Mouse (Mus musculus) hindbrain, postnatal 0 days (tissue): ENCODE measurements around the gene Rpp25l. TPM values are rescaled to one million over a fixed set of nuclear protein-coding genes. Genes with fewer than 3 reads are reported as not detected.
A peak's percentile ranks its signal among the peaks of the same experiment; 100 is the strongest.

Experiments used
- ATAC-seq: fragments of 200-750 bp; cut with Nextera tagmentation; 2 replicates; pipeline ENCODE4 v1.8.0; 2017; ENCODE audit warnings: mild to moderate bottlenecking, moderate TSS enrichment, moderate library complexity
- DNase-seq: peaks from one replicate; pipeline ENCODE4 v3.0.0-alpha.2; 2015; ENCODE audit warnings: low spot score
- H3K27ac ChIP-seq: fragments of 300-500 bp; sonication (generic); 2 replicates; pipeline ENCODE4 v1.5.1; 2014; ENCODE audit warnings: mild to moderate bottlenecking
- H3K27me3 ChIP-seq: fragments of 300-500 bp; sonication (generic); 2 replicates; pipeline ENCODE4 v1.6.1; 2014; ENCODE audit warnings: low read length, mixed read lengths; ENCODE audit not compliant: insufficient read depth
- H3K36me3 ChIP-seq: fragments of 300-500 bp; sonication (generic); 2 replicates; pipeline ENCODE4 v1.6.1; 2014; ENCODE audit warnings: low read length, mixed read lengths; ENCODE audit not compliant: insufficient read depth
- H3K4me1 ChIP-seq: fragments of 300-500 bp; sonication (generic); 2 replicates; pipeline ENCODE4 v1.6.1; 2014; ENCODE audit warnings: antibody characterized with exemption, low read length, mixed read lengths; ENCODE audit not compliant: insufficient read depth
- H3K4me2 ChIP-seq: fragments of 300-500 bp; sonication (generic); 2 replicates; pipeline ENCODE4 v1.6.1; 2014; ENCODE audit warnings: low read depth, mild to moderate bottlenecking, low read length, moderate library complexity, mixed read lengths
- H3K4me3 ChIP-seq: fragments of 300-500 bp; sonication (generic); 2 replicates; pipeline ENCODE4 v1.5.1; 2014; ENCODE audit warnings: low read length
- H3K9ac ChIP-seq: fragments of 300-500 bp; sonication (generic); replicated peaks from 2 replicates; pipeline ENCODE4 v1.6.1; 2014; ENCODE audit warnings: mild to moderate bottlenecking, low read length, moderate library complexity, mixed read lengths
- H3K9me3 ChIP-seq: fragments of 300-500 bp; sonication (generic); 2 replicates; pipeline ENCODE4 v1.6.1; 2016; ENCODE audit warnings: low read length, mixed read lengths
- CTCF ChIP-seq: IDR thresholded peaks from 2 replicates; pipeline ENCODE4 v1.5.1; 2016; ENCODE audit warnings: antibody characterized with exemption, control low read depth, low read depth
- WGBS: fragments of 180-500 bp; shearing (Covaris S2); extraction: QIAGEN DNeasy Blood & Tissue Kit; methylation state at CpG from one replicate; pipeline ENCODE4 v1.1.7; 2014; 5-methylcytosine and 5-hydroxymethylcytosine counted together
- polyA plus RNA-seq: library from polyadenylated mRNA; unstranded; fragments of >200 nt; fragmentation: Nextera tagmentation; extraction: Ambion mirVana; gene quantifications from 2 replicates; pipeline ENCODE4 v1.2.1, GENCODE M21; 2015
- total RNA-seq: library from RNA; depleted of rRNA; stranded (reverse); fragments of >200 nt; gene quantifications from 2 replicates; pipeline ENCODE4 v1.2.3, GENCODE M21; 2014; rRNA removed

Gene Rpp25l
- total and polyA plus RNA-seq, 2 experiments from 2014 or later, result 35.0 to 47.3 TPM

DNA sequence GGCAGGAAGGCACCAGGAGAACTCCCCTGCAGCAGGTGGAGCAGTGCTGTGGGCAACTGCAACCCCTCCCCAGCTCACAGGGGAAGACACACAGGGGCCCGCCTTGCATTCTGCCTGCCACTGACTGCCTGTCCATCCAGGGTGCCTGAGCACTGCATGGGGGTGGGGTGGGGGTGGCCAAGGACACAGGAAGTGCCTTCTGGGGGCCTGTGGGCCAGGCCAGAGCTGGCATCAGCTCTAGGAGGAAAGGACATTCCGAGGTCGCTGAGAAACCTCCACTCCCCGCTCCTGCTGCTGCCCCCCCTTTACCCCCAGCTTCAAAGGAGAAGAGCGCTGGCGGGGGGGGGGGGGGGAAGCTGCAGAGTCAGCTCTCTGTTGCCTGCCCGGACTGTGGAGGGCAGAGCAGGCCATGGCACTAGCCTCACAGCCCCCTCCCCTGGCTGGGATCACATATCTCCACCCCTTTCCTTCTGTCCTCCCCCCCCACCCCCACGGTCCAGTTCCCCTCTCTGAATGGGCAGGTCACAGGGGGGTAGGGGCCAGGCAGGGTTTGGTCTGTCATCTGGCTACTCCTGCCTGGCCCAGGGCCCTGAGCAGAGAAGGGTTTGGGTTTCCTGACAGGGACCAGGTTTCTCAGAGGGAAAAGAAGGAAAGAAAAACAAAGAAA lies 48.2 kb downstream of the Rpp25l start:
- 11% methylated on average over 5 of the region's 8 CpGs for WGBS
- TF ChIP-seq CTCF, result no peak
- Histone ChIP-seq H3K9me3 (no peaks in the 10 kb centered on the region), H3K27me3 (no peaks in the 10 kb centered on the region), H3K4me1 (peaks cover 6% of the 10 kb centered on the region; the same call in 1 of the 2 replicates), H3K36me3 (peaks cover 4% of the 10 kb centered on the region; the same call in 1 of the 2 replicates), H3K4me3 (no peak overlapping the region), H3K4me2 (no peak overlapping the region), H3K27ac (no peak overlapping the region), H3K9ac (no peak overlapping the region)
- no peak for DNase-seq
- ATAC-seq, result 0 out of 2 replicates have a peak, but pooled peaks have one; percentile 13

DNA sequence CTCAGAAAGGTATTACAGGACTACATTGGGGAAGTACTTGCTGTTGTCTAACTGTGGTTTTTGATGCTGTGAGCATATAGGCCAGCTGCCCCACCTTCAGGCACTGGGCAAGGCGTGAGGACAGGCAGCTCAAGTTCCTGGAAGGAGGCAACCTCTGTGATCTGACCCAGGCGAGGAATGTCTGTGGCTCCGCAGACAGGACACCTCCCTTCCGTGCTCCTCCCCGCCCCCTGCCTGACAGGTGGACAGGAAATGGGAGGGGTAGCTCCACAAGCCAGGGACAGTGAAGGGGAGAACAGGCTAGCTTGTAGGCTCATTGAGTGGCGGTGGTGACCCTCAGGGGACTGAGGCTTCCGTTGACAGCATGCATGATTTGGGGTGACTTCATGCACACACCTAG lies 48.8 kb downstream of the Rpp25l start:
- H3K4me2 ChIP-seq, result no peak overlapping the region
- no peak overlapping the region for H3K27ac ChIP-seq
- peaks cover 6% of the 10 kb centered on the region; the same call in 1 of the 2 replicates for H3K4me1 ChIP-seq
- H3K27me3 ChIP-seq, result no peaks in the 10 kb centered on the region
- no peak for TF ChIP-seq CTCF
- no peak overlapping the region for H3K4me3 ChIP-seq
- no peak overlapping the region for H3K9ac ChIP-seq
- H3K36me3 ChIP-seq, result peaks cover 3% of the 10 kb centered on the region; the same call in 1 of the 2 replicates
- WGBS, result 72% methylated on average over 7 of the region's 7 CpGs
- no peak for ATAC-seq
- no peak for DNase-seq
- H3K9me3 ChIP-seq, result no peaks in the 10 kb centered on the region

DNA sequence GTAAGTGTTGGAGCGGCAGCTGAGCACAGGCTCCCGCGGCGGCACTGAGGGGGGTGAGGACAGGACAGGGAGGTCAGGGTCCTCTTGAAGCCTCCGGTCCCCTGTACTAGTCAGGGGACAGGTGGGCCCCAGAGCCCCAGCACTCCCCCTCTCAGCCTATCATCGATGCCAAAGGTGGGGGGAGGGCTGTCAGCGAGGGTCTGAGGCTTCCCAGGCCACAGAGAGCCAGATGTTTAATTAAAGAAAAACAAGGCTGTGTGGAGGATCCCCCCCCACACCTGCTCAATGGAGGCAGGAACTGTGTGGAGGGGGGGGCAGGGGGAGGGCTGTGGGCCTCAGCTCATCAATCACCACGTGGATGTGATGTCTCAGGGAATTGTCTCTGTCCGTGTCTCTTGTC lies 49.7 kb downstream of the Rpp25l start:
- Histone ChIP-seq H3K27me3 (no peaks in the 10 kb centered on the region), H3K4me3 (no peak overlapping the region), H3K9ac (no peak overlapping the region), H3K27ac (no peak overlapping the region), H3K36me3 (peaks cover 3% of the 10 kb centered on the region; the same call in 1 of the 2 replicates), H3K4me2 (no peak overlapping the region), H3K9me3 (no peaks in the 10 kb centered on the region), H3K4me1 (peaks cover 6% of the 10 kb centered on the region; the same call in 1 of the 2 replicates)
- peak; percentile 24; the same call in 1 of the 2 replicates for ATAC-seq
- no peak for DNase-seq
- 51% methylated on average over 9 of the region's 9 CpGs for WGBS
- no peak for TF ChIP-seq CTCF

DNA sequence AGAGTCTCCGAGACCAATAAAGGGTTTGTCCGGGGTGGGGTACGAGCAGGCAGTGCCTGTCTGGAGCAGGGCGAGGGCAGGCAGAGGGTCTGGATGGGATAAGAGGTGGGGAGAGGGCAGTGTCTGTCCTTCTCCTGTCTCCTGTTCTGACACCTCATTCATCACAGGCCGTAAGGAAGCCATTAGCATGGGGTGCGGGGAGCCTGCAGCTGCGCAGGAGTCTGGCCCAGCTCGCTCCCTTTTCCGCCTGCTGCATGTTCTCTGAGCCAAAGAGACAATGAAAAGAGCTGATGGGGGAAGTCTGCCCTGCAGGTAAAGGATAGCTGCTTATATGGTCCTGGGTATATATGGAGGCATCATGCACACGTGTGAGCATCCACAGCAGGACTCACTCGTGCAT lies 50.6 kb downstream of the Rpp25l start:
- Histone ChIP-seq H3K36me3 (peaks cover 8% of the 10 kb centered on the region; the same call in 1 of the 2 replicates), H3K4me3 (no peak overlapping the region), H3K4me2 (no peak overlapping the region), H3K9me3 (no peaks in the 10 kb centered on the region), H3K4me1 (peaks cover 6% of the 10 kb centered on the region; the same call in 1 of the 2 replicates), H3K27me3 (no peaks in the 10 kb centered on the region), H3K27ac (no peak overlapping the region), H3K9ac (no peak overlapping the region)
- no peak for TF ChIP-seq CTCF
- no peak for ATAC-seq
- DNase-seq, result no peak
- WGBS, result 73% methylated on average over 11 of the region's 11 CpGs

Other genes with a start within 250 kb of the Rpp25l start
- 4.2 and 4.8 TPM in 2 replicates for gene Kif24, start 248.6 kb downstream of the Rpp25l start, total RNA-seq
- gene Kif24, start 248.6 kb downstream of the Rpp25l start, polyA plus RNA-seq, result 2.3 and 2.7 TPM in 2 replicates
- 29.2 and 40.7 TPM in 2 replicates for gene Nudt2, start 248.4 kb downstream of the Rpp25l start, total RNA-seq
- 68.6 and 71.6 TPM in 2 replicates for gene Nudt2, start 248.4 kb downstream of the Rpp25l start, polyA plus RNA-seq
- 62.4 and 69.9 TPM in 2 replicates for gene AI464131, start 210.5 kb downstream of the Rpp25l start, total RNA-seq
- 22.0 and 22.9 TPM in 2 replicates for gene AI464131, start 210.5 kb downstream of the Rpp25l start, polyA plus RNA-seq
- gene 1110017D15Rik, start 196.2 kb downstream of the Rpp25l start, total RNA-seq, result 2.3 and 9.9 TPM in 2 replicates
- gene 1110017D15Rik, start 196.2 kb downstream of the Rpp25l start, polyA plus RNA-seq, result 19.9 and 21.4 TPM in 2 replicates
- gene Fam219a, start 144.0 kb downstream of the Rpp25l start, total RNA-seq, result 136 and 193 TPM in 2 replicates
- 17.7 and 21.2 TPM in 2 replicates for gene Fam219a, start 144.0 kb downstream of the Rpp25l start, polyA plus RNA-seq
- 3.6 and 4.5 TPM in 2 replicates for gene Dnaic1, start 143.8 kb downstream of the Rpp25l start, total RNA-seq
- gene Dnaic1, start 143.8 kb downstream of the Rpp25l start, polyA plus RNA-seq, result 3.0 and 4.8 TPM in 2 replicates
- gene Enho, start 73.2 kb downstream of the Rpp25l start, total RNA-seq, result 179 and 205 TPM in 2 replicates
- 139 and 141 TPM in 2 replicates for gene Enho, start 73.2 kb downstream of the Rpp25l start, polyA plus RNA-seq
- 59.3 and 61.9 TPM in 2 replicates for gene Cntfr, start 16.4 kb downstream of the Rpp25l start, total RNA-seq
- 18.5 and 22.1 TPM in 2 replicates for gene Cntfr, start 16.4 kb downstream of the Rpp25l start, polyA plus RNA-seq
- 24.4 and 41.9 TPM in 2 replicates for gene Il11ra1, start 13.5 kb downstream of the Rpp25l start, total RNA-seq
- gene Il11ra1, start 13.5 kb downstream of the Rpp25l start, polyA plus RNA-seq, result 47.4 and 49.8 TPM in 2 replicates
- gene Dctn3, start 9.6 kb upstream of the Rpp25l start, total RNA-seq, result 145 and 147 TPM in 2 replicates
- 306 and 316 TPM in 2 replicates for gene Dctn3, start 9.6 kb upstream of the Rpp25l start, polyA plus RNA-seq
- gene Arid3c, start 17.6 kb upstream of the Rpp25l start, total RNA-seq, result 0.22 and 2.1 TPM in 2 replicates
- 0.68 and 0.99 TPM in 2 replicates for gene Arid3c, start 17.6 kb upstream of the Rpp25l start, polyA plus RNA-seq
- gene Galt, start 41.7 kb upstream of the Rpp25l start, total RNA-seq, result 77.6 and 87.8 TPM in 2 replicates
- gene Galt, start 41.7 kb upstream of the Rpp25l start, polyA plus RNA-seq, result 55.5 and 55.9 TPM in 2 replicates
- gene Sigmar1, start 42.6 kb upstream of the Rpp25l start, total RNA-seq, result 95.9 and 108 TPM in 2 replicates
- 61.3 and 61.9 TPM in 2 replicates for gene Sigmar1, start 42.6 kb upstream of the Rpp25l start, polyA plus RNA-seq
- gene Ccl27a, start 60.7 kb upstream of the Rpp25l start, total RNA-seq, result 148 and 223 TPM in 2 replicates
- 289 and 292 TPM in 2 replicates for gene Ccl27a, start 60.7 kb upstream of the Rpp25l start, polyA plus RNA-seq
- gene Gm21541, start 190.1 kb upstream of the Rpp25l start, total RNA-seq, result not detected in 2 replicates
- gene Gm21541, start 190.1 kb upstream of the Rpp25l start, polyA plus RNA-seq, result not detected in 2 replicates
- gene Gm20878, start 228.0 kb upstream of the Rpp25l start, total RNA-seq, result 3.6 and 23.1 TPM in 2 replicates
- gene Gm20878, start 228.0 kb upstream of the Rpp25l start, polyA plus RNA-seq, result 9.6 and 10.7 TPM in 2 replicates